Mouse (Mus musculus) liver, adult 2 months (tissue): ENCODE results near the gene Gipc2. TPM values are rescaled to one million over a fixed set of nuclear protein-coding genes. Genes with fewer than 3 reads are reported as not detected.

Source experiments
- DNase-seq: peaks from one replicate; pipeline ENCODE4 v3.0.0-alpha.2; 2011; ENCODE audit warnings: low read depth, low spot score; ENCODE audit errors: extremely low read depth
- H3K27ac ChIP-seq: fragments of 200-500 bp; replicated peaks from 2 replicates; pipeline ENCODE4 v1.5.1; 2012; ENCODE audit warnings: low read depth, mild to moderate bottlenecking, control low read depth, inconsistent platforms, low read length; ENCODE audit not compliant: insufficient read depth
- H3K27me3 ChIP-seq: fragments of 200-500 bp; 2 replicates; pipeline ENCODE4 v1.6.1; 2012; ENCODE audit warnings: mild to moderate bottlenecking, moderate library complexity, low read length, inconsistent platforms; ENCODE audit not compliant: control insufficient read depth, insufficient read depth
- H3K36me3 ChIP-seq: fragments of 200-500 bp; 2 replicates; pipeline ENCODE4 v1.6.1; 2012; ENCODE audit warnings: low read length, inconsistent platforms; ENCODE audit not compliant: control insufficient read depth, insufficient read depth
- H3K4me1 ChIP-seq: fragments of 200-500 bp; 2 replicates; pipeline ENCODE4 v1.6.1; 2011; ENCODE audit warnings: low read length; ENCODE audit not compliant: control insufficient read depth, insufficient read depth
- H3K4me3 ChIP-seq: fragments of 200-500 bp; 2 replicates; pipeline ENCODE4 v1.5.1; 2011; ENCODE audit warnings: low read depth, mild to moderate bottlenecking, control low read depth, low read length, moderate library complexity; ENCODE audit not compliant: insufficient read depth
- H3K79me2 ChIP-seq: fragments of 200-500 bp; 2 replicates; pipeline ENCODE4 v1.6.1; 2012; ENCODE audit warnings: inconsistent platforms, mild to moderate bottlenecking, low read length, moderate library complexity; ENCODE audit not compliant: control insufficient read depth, insufficient read depth
- H3K9ac ChIP-seq: fragments of 200-500 bp; 2 replicates; pipeline ENCODE4 v1.6.1; 2012; ENCODE audit warnings: low read depth, mild to moderate bottlenecking, control low read depth, inconsistent platforms, low read length
- CTCF ChIP-seq: fragments of 200-500 bp; IDR thresholded peaks from 2 replicates; pipeline ENCODE4 v1.5.1; 2011; ENCODE audit warnings: low read depth, low read length, control low read depth
- POLR2A ChIP-seq: fragments of 200-500 bp; IDR thresholded peaks from 2 replicates; pipeline ENCODE4 v1.6.1; 2011; ENCODE audit warnings: low read length, control low read depth; ENCODE audit not compliant: insufficient read depth; ENCODE audit errors: extremely low read depth
- WGBS: fragments of 180-500 bp; shearing (Covaris S2); methylation state at CpG from one replicate; pipeline ENCODE4 v1.1.7; 2018; 5-methylcytosine and 5-hydroxymethylcytosine counted together
- polyA plus RNA-seq: library from polyadenylated mRNA; depleted of rRNA; stranded (reverse); fragments of >200 nt; gene quantifications from 2 replicates; pipeline ENCODE4 v1.2.3, GENCODE M21; 2012
- total RNA-seq: library from RNA; depleted of rRNA; stranded (reverse); fragments of >200 nt; gene quantifications from 2 replicates; pipeline ENCODE4 v1.2.3, GENCODE M21; 2014

The Gipc2 gene
- total and polyA plus RNA-seq, 2 experiments, result 0.22 to 0.46 TPM

- H3K4me3 ChIP-seq, result no peak overlapping the region
- TF ChIP-seq CTCF, result no peak
- no peak for TF ChIP-seq POLR2A
- H3K36me3 ChIP-seq, result no peaks in the 10 kb centered on the region
- H3K4me1 ChIP-seq, result no peaks in the 10 kb centered on the region
- WGBS, result 76% methylated on average over 4 of the region's 4 CpGs
- no peaks in the 10 kb centered on the region for H3K79me2 ChIP-seq
- DNase-seq, result no peak
- H3K27me3 ChIP-seq, result peaks cover 4% of the 10 kb centered on the region
- no peak overlapping the region for H3K9ac ChIP-seq
- H3K27ac ChIP-seq, result no peak overlapping the region
These were observed 54.5 kb downstream of the Gipc2 start for GRCm38 (mm10) chr3:152111482-152111881.

- no peaks in the 10 kb centered on the region for H3K36me3 ChIP-seq
- no peak overlapping the region for H3K9ac ChIP-seq
- TF ChIP-seq CTCF, result peak; percentile 62
- no peak for TF ChIP-seq POLR2A
- H3K27me3 ChIP-seq, result peaks cover 4% of the 10 kb centered on the region
- no peak overlapping the region for H3K4me3 ChIP-seq
- WGBS, result 14% methylated on average over 9 of the region's 9 CpGs
- no peak overlapping the region for H3K27ac ChIP-seq
- no peaks in the 10 kb centered on the region for H3K79me2 ChIP-seq
- peak; percentile 62 for DNase-seq
- H3K4me1 ChIP-seq, result no peaks in the 10 kb centered on the region
These were observed 54.9 kb downstream of the Gipc2 start for GRCm38 (mm10) chr3:152111081-152111480.

- Histone ChIP-seq H3K36me3 (no peaks in the 10 kb centered on the region), H3K27ac (no peak overlapping the region), H3K4me3 (no peak overlapping the region), H3K9ac (no peak overlapping the region), H3K79me2 (no peaks in the 10 kb centered on the region), H3K27me3 (peaks cover 4% of the 10 kb centered on the region), H3K4me1 (no peaks in the 10 kb centered on the region)
- WGBS, result 79% methylated on average over 7 of the region's 7 CpGs
- TF ChIP-seq CTCF (no peak), POLR2A (no peak)
- DNase-seq, result no peak
These were observed 56.8 kb downstream of the Gipc2 start for GRCm38 (mm10) chr3:152109260-152109587.

- Histone ChIP-seq H3K27ac (no peak overlapping the region), H3K79me2 (no peaks in the 10 kb centered on the region), H3K27me3 (peaks cover 4% of the 10 kb centered on the region), H3K4me1 (no peaks in the 10 kb centered on the region), H3K9ac (no peak overlapping the region), H3K4me3 (no peak overlapping the region), H3K36me3 (no peaks in the 10 kb centered on the region)
- TF ChIP-seq POLR2A, result no peak
- TF ChIP-seq CTCF, result no peak
- no peak for DNase-seq
- WGBS, result 59% methylated on average over 3 of the region's 3 CpGs
These were observed 57.3 kb downstream of the Gipc2 start for GRCm38 (mm10) chr3:152108560-152109259.

GRCm38 (mm10) chr3:152108003-152108395 lies 58.0 kb downstream of the Gipc2 start:
- TF ChIP-seq POLR2A (no peak), CTCF (no peak)
- Histone ChIP-seq H3K4me1 (no peaks in the 10 kb centered on the region), H3K27me3 (peaks cover 4% of the 10 kb centered on the region), H3K9ac (no peak overlapping the region), H3K27ac (no peak overlapping the region), H3K79me2 (no peaks in the 10 kb centered on the region), H3K4me3 (no peak overlapping the region), H3K36me3 (no peaks in the 10 kb centered on the region)
- DNase-seq, result no peak
- WGBS, result 83% methylated on average over 5 of the region's 5 CpGs
